Mouse (Mus musculus): ENCODE data around the gene Hormad1. TPM values are rescaled to one million over a fixed set of nuclear protein-coding genes. Genes with fewer than 3 reads are reported as not detected.
A peak's percentile ranks its signal among the peaks of the same experiment; 100 is the strongest.

The Hormad1 gene
- polyA plus RNA-seq (2011; ENCODE audit: insufficient read length, low read depth, missing spikeins) = not detected in 2 replicates

DNA sequence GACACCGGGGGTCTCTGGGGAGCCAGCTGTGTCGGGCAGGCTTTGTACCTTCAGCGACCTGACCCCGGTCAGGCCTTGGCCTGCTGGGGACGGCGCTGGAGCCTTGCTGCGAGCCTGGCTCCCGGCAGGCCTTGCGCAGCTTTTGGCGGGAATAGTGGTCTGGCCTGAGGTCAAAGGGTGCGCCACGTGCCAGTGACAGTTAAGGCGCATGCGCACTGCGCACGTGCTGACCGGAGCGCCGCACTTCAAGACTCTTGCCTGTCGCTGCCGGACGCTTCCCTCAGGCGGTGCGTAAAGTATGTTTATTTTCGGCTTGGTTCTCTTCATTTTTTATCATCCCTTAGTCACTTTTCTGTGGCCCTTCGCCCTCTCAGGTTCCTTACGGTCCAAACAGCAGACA lies at the start of gene Hormad1:
Gene Hormad1 (plus strand): TSS at position 241 of the 400 bp plus-strand sequence.
- Histone ChIP-seq H3K27ac (ENCODE audit: insufficient read depth, low read length) (no peak within 1 kb of the TSS), H3K4me3 (ENCODE audit: insufficient read depth, low read length) (no peak within 1 kb of the TSS), H3K4me1 (ENCODE audit: control insufficient read depth, insufficient read depth, low read length) (no peaks in the 10 kb centered on the region)
- no peak for TF ChIP-seq POLR2A (IDR thresholded peaks at IDR 0.05; ENCODE audit: low read depth, low read length)
- TF ChIP-seq CTCF (IDR thresholded peaks at IDR 0.05; ENCODE audit: borderline replicate concordance, insufficient read depth, low read length) = no peak

DNA sequence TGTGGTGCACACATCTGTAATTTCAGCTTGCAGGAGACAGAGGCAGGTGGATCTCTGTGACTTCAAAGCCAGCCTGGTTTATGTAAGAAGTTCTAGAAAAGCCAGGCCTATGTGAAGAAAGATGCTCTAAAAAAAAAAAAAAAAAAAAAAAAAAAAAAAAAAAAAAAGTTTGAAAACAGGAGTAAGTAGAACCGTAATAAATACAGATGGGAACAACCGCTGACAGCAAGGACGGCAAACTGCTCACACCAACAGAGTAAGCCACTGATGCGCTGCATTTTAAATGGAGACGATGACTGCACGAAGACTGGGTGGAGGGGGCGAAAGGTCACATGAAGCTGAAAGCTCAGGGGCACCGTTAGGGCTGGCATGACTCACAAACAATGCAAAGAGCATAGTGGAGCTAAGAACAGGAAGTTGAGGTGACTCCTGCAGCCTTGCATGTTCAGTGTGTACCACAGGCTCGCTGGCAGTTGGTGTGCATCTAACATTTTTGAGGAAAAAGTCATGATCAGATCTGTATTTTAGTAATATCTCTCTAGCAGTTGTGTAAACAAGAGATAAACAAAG lies 47.8 kb upstream of the Hormad1 start:
- Histone ChIP-seq H3K4me1 (ENCODE audit: control insufficient read depth, insufficient read depth, low read length) (peaks cover 3% of the 10 kb centered on the region; the same call in 1 of the 2 replicates), H3K4me3 (ENCODE audit: insufficient read depth, low read length) (no peak overlapping the region), H3K27ac (ENCODE audit: insufficient read depth, low read length) (no peak overlapping the region)
- TF ChIP-seq CTCF (IDR thresholded peaks at IDR 0.05; ENCODE audit: borderline replicate concordance, insufficient read depth, low read length) (no peak), POLR2A (IDR thresholded peaks at IDR 0.05; ENCODE audit: low read depth, low read length) (no peak)

DNA sequence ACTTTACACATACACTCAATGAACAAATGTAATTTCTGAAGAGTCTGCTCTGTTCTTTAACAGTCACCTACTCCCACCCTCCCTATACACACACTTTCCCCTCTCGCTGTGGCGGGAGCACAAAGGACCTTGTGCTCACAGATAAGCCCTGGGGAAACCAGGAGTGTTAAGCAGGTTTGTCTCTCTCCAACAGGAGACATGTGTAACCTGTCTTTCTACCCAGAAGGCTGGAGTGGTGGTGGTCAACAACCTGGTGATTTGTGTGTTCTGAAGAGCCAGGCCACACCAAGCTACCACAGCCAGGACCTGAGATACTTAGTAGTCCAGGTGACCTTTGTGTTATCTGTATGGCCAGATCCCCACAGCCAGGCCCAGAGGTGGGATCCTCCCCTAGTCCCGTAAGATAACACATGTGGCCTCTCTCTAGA lies 42.8 kb upstream of the Hormad1 start:
- Histone ChIP-seq H3K4me3 (ENCODE audit: insufficient read depth, low read length) (no peak overlapping the region), H3K27ac (ENCODE audit: insufficient read depth, low read length) (no peak overlapping the region), H3K4me1 (ENCODE audit: control insufficient read depth, insufficient read depth, low read length) (peaks cover 3% of the 10 kb centered on the region; the same call in 1 of the 2 replicates)
- no peak for TF ChIP-seq POLR2A (IDR thresholded peaks at IDR 0.05; ENCODE audit: low read depth, low read length)
- no peak for TF ChIP-seq CTCF (IDR thresholded peaks at IDR 0.05; ENCODE audit: borderline replicate concordance, insufficient read depth, low read length)

DNA sequence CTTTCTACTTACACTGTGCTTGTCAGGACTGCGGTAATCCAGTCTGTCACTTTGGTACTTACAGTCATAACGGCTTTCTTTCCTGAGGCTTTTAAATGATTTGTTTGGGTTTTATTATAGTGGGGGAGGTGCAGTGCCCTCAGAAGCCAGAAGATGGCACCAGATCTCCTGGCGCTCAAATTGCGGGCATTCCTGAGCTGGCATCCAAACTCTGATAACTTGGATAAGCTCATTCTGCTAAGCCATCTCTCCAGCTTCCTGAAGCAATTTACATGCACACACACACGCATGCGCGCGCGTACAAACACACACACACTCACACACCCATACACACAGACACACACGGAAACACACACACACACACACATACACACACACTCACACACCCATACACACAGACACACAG lies 42.0 kb upstream of the Hormad1 start:
- H3K4me1 ChIP-seq (ENCODE audit: control insufficient read depth, insufficient read depth, low read length) = no peaks in the 10 kb centered on the region
- no peak overlapping the region for H3K27ac ChIP-seq (ENCODE audit: insufficient read depth, low read length)
- H3K4me3 ChIP-seq (ENCODE audit: insufficient read depth, low read length) = no peak overlapping the region
- peak; percentile 63 for TF ChIP-seq CTCF (IDR thresholded peaks at IDR 0.05; ENCODE audit: borderline replicate concordance, insufficient read depth, low read length)
- no peak for TF ChIP-seq POLR2A (IDR thresholded peaks at IDR 0.05; ENCODE audit: low read depth, low read length)

DNA sequence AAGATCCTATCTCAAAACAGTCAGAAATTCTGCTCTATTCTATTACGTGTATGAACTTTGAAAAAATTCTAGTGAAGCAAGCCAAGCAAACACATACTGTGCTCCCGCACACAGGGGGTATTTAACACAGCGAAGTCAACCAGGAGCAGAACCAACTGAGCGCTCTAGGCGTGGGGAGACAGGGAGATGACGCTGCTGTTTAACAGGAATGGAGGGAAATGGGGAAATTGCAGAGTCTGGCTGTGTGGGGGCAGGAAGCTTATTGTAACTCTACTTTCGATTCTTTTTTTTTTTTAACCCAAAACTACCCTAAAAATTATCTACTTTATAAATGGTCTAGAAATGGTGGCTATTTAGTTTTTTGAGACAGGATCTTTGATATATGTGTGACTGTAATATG lies 40.6 kb upstream of the Hormad1 start:
- TF ChIP-seq POLR2A (IDR thresholded peaks at IDR 0.05; ENCODE audit: low read depth, low read length) = no peak
- TF ChIP-seq CTCF (IDR thresholded peaks at IDR 0.05; ENCODE audit: borderline replicate concordance, insufficient read depth, low read length) = no peak
- Histone ChIP-seq H3K27ac (ENCODE audit: insufficient read depth, low read length) (no peak overlapping the region), H3K4me3 (ENCODE audit: insufficient read depth, low read length) (no peak overlapping the region), H3K4me1 (ENCODE audit: control insufficient read depth, insufficient read depth, low read length) (no peaks in the 10 kb centered on the region)

DNA sequence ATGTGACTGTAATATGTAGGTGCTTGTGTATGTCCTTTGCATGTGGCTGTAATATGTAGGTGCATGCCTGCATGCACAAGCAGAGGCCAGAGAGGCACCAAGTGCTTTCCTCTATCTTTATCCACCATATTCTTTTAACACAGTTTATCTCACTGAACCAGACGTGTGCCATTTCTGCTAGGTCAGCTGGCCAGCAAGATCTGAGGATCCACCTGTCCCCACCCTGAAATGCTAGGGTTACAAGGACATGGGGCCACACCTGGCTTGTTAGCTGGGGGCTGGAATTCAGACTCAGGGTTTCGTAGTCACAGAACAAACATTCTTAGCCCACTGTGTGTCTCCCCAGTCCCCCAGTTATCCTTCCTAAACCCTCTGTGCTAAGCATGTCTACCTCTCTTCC lies 40.2 kb upstream of the Hormad1 start:
- Histone ChIP-seq H3K27ac (ENCODE audit: insufficient read depth, low read length) (no peak overlapping the region), H3K4me3 (ENCODE audit: insufficient read depth, low read length) (no peak overlapping the region), H3K4me1 (ENCODE audit: control insufficient read depth, insufficient read depth, low read length) (no peaks in the 10 kb centered on the region)
- no peak for TF ChIP-seq POLR2A (IDR thresholded peaks at IDR 0.05; ENCODE audit: low read depth, low read length)
- no peak for TF ChIP-seq CTCF (IDR thresholded peaks at IDR 0.05; ENCODE audit: borderline replicate concordance, insufficient read depth, low read length)

DNA sequence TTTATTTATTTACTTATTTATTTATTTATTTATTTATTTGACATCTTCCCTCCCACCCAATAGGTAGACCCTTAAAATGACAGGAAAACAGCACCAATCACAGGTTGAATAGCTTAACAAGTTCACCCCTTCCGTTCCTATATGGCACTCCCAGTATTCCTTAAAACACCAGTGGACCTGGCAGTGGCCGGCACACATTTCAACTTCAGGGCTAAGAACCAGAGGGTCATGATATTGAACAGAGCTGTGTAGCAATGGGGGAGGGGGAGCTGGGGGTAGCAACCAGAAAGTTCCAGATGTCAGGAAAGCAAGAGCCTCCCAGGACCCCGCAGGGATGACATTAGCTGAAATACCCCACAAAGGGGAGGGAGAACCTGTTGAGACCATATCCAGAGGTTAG lies 39.4 kb upstream of the Hormad1 start:
- no peaks in the 10 kb centered on the region for H3K4me1 ChIP-seq (ENCODE audit: control insufficient read depth, insufficient read depth, low read length)
- no peak overlapping the region for H3K27ac ChIP-seq (ENCODE audit: insufficient read depth, low read length)
- no peak overlapping the region for H3K4me3 ChIP-seq (ENCODE audit: insufficient read depth, low read length)
- no peak for TF ChIP-seq CTCF (IDR thresholded peaks at IDR 0.05; ENCODE audit: borderline replicate concordance, insufficient read depth, low read length)
- TF ChIP-seq POLR2A (IDR thresholded peaks at IDR 0.05; ENCODE audit: low read depth, low read length) = no peak

DNA sequence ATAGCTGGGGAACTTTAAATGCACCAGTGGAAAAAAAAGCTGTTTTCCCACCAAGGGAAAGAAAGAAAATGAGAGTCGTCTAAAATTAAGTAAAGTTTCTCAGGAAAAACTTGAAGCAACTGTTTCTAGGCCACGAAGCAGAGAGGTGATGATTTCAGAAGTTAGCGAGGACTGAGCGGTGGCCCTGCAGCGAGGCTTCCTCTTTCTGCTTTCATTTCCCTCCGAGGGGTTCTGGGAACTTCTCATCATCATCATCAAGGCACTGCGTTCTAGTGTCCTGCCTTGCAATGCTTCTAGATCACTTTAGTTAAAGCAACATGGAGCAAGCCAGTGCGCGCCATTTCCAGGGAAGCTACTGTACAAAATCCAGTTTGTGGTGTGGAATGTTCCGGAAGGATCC lies 38.3 kb upstream of the Hormad1 start:
- H3K4me3 ChIP-seq (ENCODE audit: insufficient read depth, low read length) = no peak overlapping the region
- no peaks in the 10 kb centered on the region for H3K4me1 ChIP-seq (ENCODE audit: control insufficient read depth, insufficient read depth, low read length)
- no peak overlapping the region for H3K27ac ChIP-seq (ENCODE audit: insufficient read depth, low read length)
- TF ChIP-seq CTCF (IDR thresholded peaks at IDR 0.05; ENCODE audit: borderline replicate concordance, insufficient read depth, low read length) = no peak
- TF ChIP-seq POLR2A (IDR thresholded peaks at IDR 0.05; ENCODE audit: low read depth, low read length) = no peak

DNA sequence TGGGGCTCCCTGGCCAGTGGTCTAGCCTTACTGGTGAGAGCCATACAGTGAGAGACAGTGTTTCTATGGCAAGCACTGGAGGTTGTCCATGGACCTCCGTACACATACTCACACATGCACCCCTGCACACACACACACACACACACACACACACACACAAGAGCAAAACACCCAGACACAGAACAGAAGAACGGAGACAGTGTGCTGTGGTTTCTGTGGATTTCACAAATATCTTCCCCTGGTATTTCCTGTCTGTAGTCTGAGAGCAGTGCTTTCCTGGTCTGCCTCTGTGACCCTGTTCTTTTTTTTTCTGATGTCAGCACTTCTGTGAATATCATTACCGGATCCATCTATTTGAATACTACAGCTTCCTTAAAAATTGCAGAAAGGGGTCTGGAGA lies 35.8 kb upstream of the Hormad1 start:
- H3K4me3 ChIP-seq (ENCODE audit: insufficient read depth, low read length) = no peak overlapping the region
- H3K27ac ChIP-seq (ENCODE audit: insufficient read depth, low read length) = no peak overlapping the region
- H3K4me1 ChIP-seq (ENCODE audit: control insufficient read depth, insufficient read depth, low read length) = no peaks in the 10 kb centered on the region
- TF ChIP-seq POLR2A (IDR thresholded peaks at IDR 0.05; ENCODE audit: low read depth, low read length) (no peak), CTCF (IDR thresholded peaks at IDR 0.05; ENCODE audit: borderline replicate concordance, insufficient read depth, low read length) (no peak)

DNA sequence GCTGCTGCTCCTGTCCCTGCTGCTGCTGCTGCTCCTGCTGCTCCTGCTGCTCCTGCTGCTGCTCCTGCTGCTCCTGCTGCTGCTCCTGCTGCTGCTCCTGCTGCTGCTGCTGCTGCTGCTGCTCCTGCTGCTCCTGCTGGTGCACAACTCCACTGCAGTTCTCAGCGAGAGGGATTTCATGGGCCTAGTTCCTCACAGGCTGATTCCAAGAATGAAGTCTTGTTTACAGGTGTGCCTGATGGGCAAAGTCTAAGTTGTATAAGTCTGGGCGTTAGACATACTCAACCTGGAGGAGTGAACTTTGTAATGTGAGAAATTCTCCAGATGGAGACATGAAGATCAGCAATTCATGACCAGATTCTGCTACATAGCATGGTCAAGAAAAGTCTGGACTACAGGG lies 34.8 kb upstream of the Hormad1 start:
- TF ChIP-seq CTCF (IDR thresholded peaks at IDR 0.05; ENCODE audit: borderline replicate concordance, insufficient read depth, low read length) (no peak), POLR2A (IDR thresholded peaks at IDR 0.05; ENCODE audit: low read depth, low read length) (no peak)
- Histone ChIP-seq H3K4me3 (ENCODE audit: insufficient read depth, low read length) (no peak overlapping the region), H3K4me1 (ENCODE audit: control insufficient read depth, insufficient read depth, low read length) (no peaks in the 10 kb centered on the region), H3K27ac (ENCODE audit: insufficient read depth, low read length) (no peak overlapping the region)
